Mouse (Mus musculus) MEL (cell line): ENCODE data around the gene Dennd2c. TPM values are rescaled to one million over a fixed set of nuclear protein-coding genes. Genes with fewer than 3 reads are reported as not detected.

Experiments
- DNase-seq: peaks from one replicate; pipeline ENCODE4 v3.0.0; 2011; ENCODE audit warnings: low read depth, low spot score
- H3K27ac ChIP-seq: 2 replicates; pipeline ENCODE4 v1.5.1; 2012; ENCODE audit warnings: low read depth, mild to moderate bottlenecking, control low read depth, low read length, moderate library complexity; ENCODE audit not compliant: control insufficient read depth
- H3K27me3 ChIP-seq, 2 experiments: fragments of 150-350 bp in 1 of 2; sonication (generic) in 1 of 2; 2 replicates each; pipeline ENCODE4 v1.6.1; 2012; ENCODE audit warnings: low read length in 2 of 2, mild to moderate bottlenecking in 2 of 2, improper control_type of control experiment in 1 of 2, moderate library complexity in 1 of 2; ENCODE audit not compliant: insufficient read depth in 2 of 2, control insufficient read depth in 1 of 2
- H3K36me3 ChIP-seq, 2 experiments: 2 replicates each; pipeline ENCODE4 v1.6.1; 2012 to 2014; ENCODE audit warnings: low read length in 2 of 2, improper control_type of control experiment in 1 of 2, inconsistent platforms in 1 of 2, mild to moderate bottlenecking in 1 of 2; ENCODE audit not compliant: insufficient read depth in 2 of 2, control insufficient read depth in 1 of 2
- H3K4me1 ChIP-seq, 2 experiments: fragments of 150-350 bp in 1 of 2; sonication (generic) in 1 of 2; 2 replicates each; pipeline ENCODE4 v1.6.1; 2012; ENCODE audit warnings: low read length in 2 of 2, improper control_type of control experiment in 1 of 2, mild to moderate bottlenecking in 1 of 2; ENCODE audit not compliant: insufficient read depth in 2 of 2, control insufficient read depth in 1 of 2
- H3K4me3 ChIP-seq, 2 experiments: fragments of 150-350 bp in 1 of 2; sonication (generic) in 1 of 2; 2 replicates each; pipeline ENCODE4 v1.5.1; 2012; ENCODE audit warnings: low read depth in 2 of 2, low read length in 2 of 2, mild to moderate bottlenecking in 2 of 2, moderate library complexity in 2 of 2, control low read depth in 1 of 2, improper control_type of control experiment in 1 of 2; ENCODE audit not compliant: control insufficient read depth in 1 of 2, insufficient read depth in 1 of 2
- H3K79me2 ChIP-seq: 2 replicates; pipeline ENCODE4 v1.6.1; 2012; ENCODE audit warnings: mild to moderate bottlenecking, low read length, moderate library complexity; ENCODE audit not compliant: control insufficient read depth, poor library complexity, insufficient read depth
- H3K9ac ChIP-seq: 2 replicates; pipeline ENCODE4 v1.6.1; 2012; ENCODE audit warnings: low read depth, mild to moderate bottlenecking, control low read depth, low read length, moderate library complexity; ENCODE audit not compliant: control insufficient read depth, poor library complexity, severe bottlenecking
- H3K9me3 ChIP-seq: fragments of 150-350 bp; sonication (generic); replicated peaks from 2 replicates; pipeline ENCODE4 v1.6.1; 2012; ENCODE audit warnings: mild to moderate bottlenecking, low read length, improper control_type of control experiment, moderate library complexity; ENCODE audit not compliant: insufficient read depth
- E2F4 ChIP-seq: IDR thresholded peaks from 2 replicates; pipeline ENCODE4 v1.6.1; 2011; ENCODE audit warnings: low read depth, low read length, improper control_type of control experiment, borderline replicate concordance
- ETS1 ChIP-seq: IDR thresholded peaks from 2 replicates; pipeline ENCODE4 v1.6.1; 2012; ENCODE audit warnings: low read depth, mild to moderate bottlenecking, inconsistent platforms, low read length, improper control_type of control experiment, moderate library complexity
- HCFC1 ChIP-seq: IDR thresholded peaks from 2 replicates; pipeline ENCODE4 v1.6.1; 2012; ENCODE audit warnings: low read depth, mild to moderate bottlenecking, inconsistent platforms, low read length, improper control_type of control experiment, moderate library complexity
- JUND ChIP-seq: IDR thresholded peaks from 2 replicates; pipeline ENCODE4 v1.6.1; 2011; ENCODE audit warnings: low read depth, mild to moderate bottlenecking, improper control_type of control experiment, low read length
- KAT2A ChIP-seq: conservative IDR thresholded peaks from 2 replicates; pipeline ENCODE4 v1.6.1; 2012; ENCODE audit warnings: low read depth, low read length, improper control_type of control experiment, inconsistent platforms
- MAFK ChIP-seq: IDR thresholded peaks from 2 replicates; pipeline ENCODE4 v1.6.1; 2011; ENCODE audit warnings: low read depth, mild to moderate bottlenecking, low read length, improper control_type of control experiment, borderline replicate concordance
- MYC ChIP-seq: IDR thresholded peaks from 2 replicates; pipeline ENCODE4 v1.6.1; 2011; ENCODE audit warnings: low read depth, mild to moderate bottlenecking, low read length, improper control_type of control experiment, moderate library complexity
- NELFE ChIP-seq: IDR thresholded peaks from 2 replicates; pipeline ENCODE4 v1.6.1; 2011; ENCODE audit warnings: low read depth, low read length, improper control_type of control experiment
- NRF1 ChIP-seq: IDR thresholded peaks from 2 replicates; pipeline ENCODE4 v1.6.1; 2014; ENCODE audit warnings: low read depth, mild to moderate bottlenecking, inconsistent platforms, low read length, improper control_type of control experiment, moderate library complexity; ENCODE audit not compliant: poor library complexity, insufficient read depth, severe bottlenecking
- POLR2A ChIP-seq, 2 experiments: IDR thresholded peaks; 2 replicates each; pipeline ENCODE4 v1.6.1; 2011 to 2012; ENCODE audit warnings: low read length in 2 of 2, mild to moderate bottlenecking in 2 of 2, control low read depth in 1 of 2, improper control_type of control experiment in 1 of 2, low read depth in 1 of 2, moderate library complexity in 1 of 2; ENCODE audit not compliant: control insufficient read depth in 1 of 2, insufficient read depth in 1 of 2, poor library complexity in 1 of 2
- RAD21 ChIP-seq: IDR thresholded peaks from 2 replicates; pipeline ENCODE4 v1.6.1; 2011; ENCODE audit warnings: mild to moderate bottlenecking, low read depth, low read length, improper control_type of control experiment
- RCOR1 ChIP-seq: IDR thresholded peaks from 2 replicates; pipeline ENCODE4 v1.6.1; 2012; ENCODE audit warnings: low read depth, mild to moderate bottlenecking, inconsistent platforms, low read length, improper control_type of control experiment
- SMC3 ChIP-seq: IDR thresholded peaks from 2 replicates; pipeline ENCODE4 v1.6.1; 2011; ENCODE audit warnings: low read depth, low read length, improper control_type of control experiment
- TAL1 ChIP-seq: IDR thresholded peaks from 2 replicates; pipeline ENCODE4 v1.6.1; 2012; ENCODE audit warnings: mild to moderate bottlenecking, inconsistent platforms, low read length, moderate library complexity, mixed read lengths
- TBP ChIP-seq: IDR thresholded peaks from 2 replicates; pipeline ENCODE4 v1.8.0; 2011; ENCODE audit warnings: low read depth, low read length, improper control_type of control experiment
- UBTF ChIP-seq: IDR thresholded peaks from 2 replicates; pipeline ENCODE4 v1.6.1; 2012; ENCODE audit warnings: low read depth, mild to moderate bottlenecking, inconsistent platforms, low read length, improper control_type of control experiment, moderate library complexity, borderline replicate concordance; ENCODE audit not compliant: insufficient read depth
- USF1 ChIP-seq: IDR thresholded peaks from 2 replicates; pipeline ENCODE4 v1.6.1; 2014; ENCODE audit warnings: low read depth, mild to moderate bottlenecking, inconsistent platforms, low read length, improper control_type of control experiment, moderate library complexity
- ZC3H11A ChIP-seq: IDR thresholded peaks from 2 replicates; pipeline ENCODE4 v1.6.1; 2012; ENCODE audit warnings: low read depth, mild to moderate bottlenecking, inconsistent platforms, low read length, improper control_type of control experiment
- ZKSCAN1 ChIP-seq: IDR thresholded peaks from 2 replicates; pipeline ENCODE4 v1.6.1; 2012; ENCODE audit warnings: low read depth, mild to moderate bottlenecking, inconsistent platforms, low read length, improper control_type of control experiment, moderate library complexity
- ZMIZ1 ChIP-seq: IDR thresholded peaks from 2 replicates; pipeline ENCODE4 v1.6.1; 2012; ENCODE audit warnings: low read depth, mild to moderate bottlenecking, inconsistent platforms, low read length, improper control_type of control experiment, moderate library complexity
- ZNF384 ChIP-seq: IDR thresholded peaks from 2 replicates; pipeline ENCODE4 v1.6.1; 2012; ENCODE audit warnings: low read depth, mild to moderate bottlenecking, inconsistent platforms, low read length, improper control_type of control experiment
- polyA plus RNA-seq, 2 experiments: library from polyadenylated mRNA; stranded (reverse) in 1 of 2; unstranded in 1 of 2; fragments of >175 nt in 1 of 2; fragments of >200 nt in 1 of 2; gene quantifications; 2 replicates each; pipeline versions ENCODE4 v1.2.1 to v1.2.4; 2012; ENCODE audit warnings: low replicate concordance in 2 of 2, low read depth in 1 of 2; ENCODE audit not compliant: insufficient read length in 2 of 2, insufficient read depth in 1 of 2, missing spikeins in 1 of 2
- total RNA-seq: library from RNA; depleted of rRNA; stranded (reverse); fragments of 300-350 nt; gene quantifications from 2 replicates; pipeline ENCODE4 v1.2.3, GENCODE M21; 2012

Dennd2c gene
- total and polyA plus RNA-seq, 3 experiments = 5.0 to 8.0 TPM; not detected in 1

DNA sequence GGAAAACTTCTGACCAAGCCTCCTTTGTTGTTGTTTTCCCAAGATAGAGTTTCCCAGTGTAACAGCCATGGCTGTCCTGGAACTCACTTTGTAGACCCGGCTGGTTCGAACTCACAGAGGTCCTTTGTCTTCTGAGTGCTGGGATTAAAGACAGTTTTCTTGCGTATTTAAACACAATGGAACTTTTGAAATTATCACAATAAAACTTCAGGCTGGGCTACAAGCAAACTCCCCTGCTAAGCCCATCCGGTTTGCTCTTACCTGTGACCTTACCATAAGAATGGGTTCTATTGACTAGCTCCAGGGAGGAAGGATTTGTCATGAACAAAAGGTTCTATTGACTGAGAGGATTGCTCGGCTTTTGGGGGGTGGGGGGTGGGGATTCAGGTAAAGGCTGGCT lies 105.3 kb downstream of the Dennd2c start:
- no peak for DNase-seq
- peaks cover 0 to 3% of the 10 kb centered on the region in 2 experiments; a peak in 2 of 4 replicates for H3K36me3 ChIP-seq
- H3K27me3 ChIP-seq = no peaks in the 10 kb centered on the region
- no peak overlapping the region for H3K27ac ChIP-seq
- no peaks in the 10 kb centered on the region for H3K79me2 ChIP-seq
- TF ChIP-seq UBTF = no peak
- no peak for TF ChIP-seq MYC
- no peak for TF ChIP-seq POLR2A (IDR thresholded peaks at IDR 0.05; ENCODE audit: control insufficient read depth in 1 of 2, insufficient read depth in 1 of 2, low read depth in 1 of 2, low read length in 2 of 2, poor library complexity in 1 of 2)
- no peak for TF ChIP-seq JUND
- no peak for TF ChIP-seq ZKSCAN1
- TF ChIP-seq ZC3H11A = no peak
- TF ChIP-seq HCFC1 = no peak
- TF ChIP-seq MAFK = no peak
- no peak for TF ChIP-seq ZNF384
- no peak for TF ChIP-seq TAL1
- TF ChIP-seq RAD21 = no peak
- no peak for TF ChIP-seq ZMIZ1
- TF ChIP-seq SMC3 = no peak
- no peak for TF ChIP-seq E2F4
- TF ChIP-seq NRF1 = no peak
- TF ChIP-seq ETS1 = no peak
- TF ChIP-seq RCOR1 = no peak
- no peak overlapping the region for H3K9ac ChIP-seq
- peaks cover 6 to 15% of the 10 kb centered on the region in 2 experiments for H3K4me1 ChIP-seq
- H3K9me3 ChIP-seq = no peaks in the 10 kb centered on the region
- no peak overlapping the region for H3K4me3 ChIP-seq

- peaks cover 6 to 16% of the 10 kb centered on the region in 2 experiments for H3K4me1 ChIP-seq
- no peak overlapping the region for H3K9ac ChIP-seq
- H3K27ac ChIP-seq = no peak overlapping the region
- no peak for DNase-seq
- no peaks in the 10 kb centered on the region for H3K79me2 ChIP-seq
- H3K4me3 ChIP-seq = no peak overlapping the region
- peaks cover 0 to 3% of the 10 kb centered on the region in 2 experiments; a peak in 2 of 4 replicates for H3K36me3 ChIP-seq
- TF ChIP-seq ZKSCAN1 = no peak
- no peak for TF ChIP-seq UBTF
- no peak for TF ChIP-seq JUND
- TF ChIP-seq HCFC1 = no peak
- no peak for TF ChIP-seq ZC3H11A
- TF ChIP-seq NELFE = no peak
- no peak for TF ChIP-seq KAT2A
- TF ChIP-seq MAFK = no peak
- TF ChIP-seq ETS1 = no peak
- no peak for TF ChIP-seq POLR2A (IDR thresholded peaks at IDR 0.05; ENCODE audit: control insufficient read depth in 1 of 2, insufficient read depth in 1 of 2, low read depth in 1 of 2, low read length in 2 of 2, poor library complexity in 1 of 2)
- TF ChIP-seq SMC3 = no peak
- TF ChIP-seq TBP = no peak
- no peak for TF ChIP-seq RCOR1
- TF ChIP-seq RAD21 = no peak
- no peak for TF ChIP-seq USF1
- no peaks in the 10 kb centered on the region for H3K27me3 ChIP-seq
- H3K9me3 ChIP-seq = no peaks in the 10 kb centered on the region
These were observed 105.8 kb downstream of the Dennd2c start for GRCm38 (mm10) chr3:103208237-103208636.
